Mouse (Mus musculus): ENCODE results near the gene Rnase9. TPM values are rescaled to one million over a fixed set of nuclear protein-coding genes. Genes with fewer than 3 reads are reported as not detected.
A peak's percentile ranks its signal among the peaks of the same experiment; 100 is the strongest.

The Rnase9 gene
- total and polyA plus RNA-seq, 2 experiments: not detected

DNA sequence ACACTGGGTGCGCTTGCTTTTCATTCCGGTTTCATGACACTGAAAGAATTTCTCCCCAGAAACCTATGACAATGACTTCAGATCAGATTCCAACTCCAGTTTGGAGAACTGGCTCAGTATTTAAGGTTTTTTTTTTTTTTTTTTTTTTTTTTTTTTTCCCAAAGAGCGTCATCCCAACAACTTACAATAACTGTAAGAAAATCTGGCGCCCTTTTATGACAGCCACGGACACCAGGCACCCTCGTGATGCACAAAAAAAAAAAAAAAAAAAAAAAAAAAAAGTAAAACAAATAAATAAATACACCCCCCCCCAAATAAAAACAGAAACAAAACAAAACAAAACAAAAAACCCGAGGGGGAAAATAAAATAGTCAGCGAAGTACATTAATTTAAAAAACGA, 46.1 kb upstream of the Rnase9 start:
- Histone ChIP-seq H3K4me3 (ENCODE audit: insufficient read depth, low read depth, low read length) (no peak overlapping the region), H3K4me1 (ENCODE audit: control insufficient read depth, insufficient read depth, low read length) (peaks cover 9% of the 10 kb centered on the region), H3K9ac (ENCODE audit: low read depth, low read length) (no peak overlapping the region), H3K36me3 (ENCODE audit: control insufficient read depth, insufficient read depth, low read length) (no peaks in the 10 kb centered on the region), H3K79me2 (ENCODE audit: control insufficient read depth, insufficient read depth, low read length) (no peaks in the 10 kb centered on the region), H3K27me3 (ENCODE audit: control insufficient read depth, insufficient read depth, low read length) (no peaks in the 10 kb centered on the region), H3K27ac (replicated peaks; ENCODE audit: insufficient read depth, low read depth, low read length) (no peak overlapping the region)
- 30% methylated on average over 9 of the region's 9 CpGs for WGBS
- DNase-seq (ENCODE audit: extremely low read depth, low read depth, low spot score): no peak
- no peak for TF ChIP-seq POLR2A (IDR thresholded peaks at IDR 0.05; ENCODE audit: extremely low read depth, insufficient read depth, low read length)
- TF ChIP-seq CTCF (IDR thresholded peaks at IDR 0.05; ENCODE audit: low read depth, low read length): no peak

- TF ChIP-seq CTCF (IDR thresholded peaks at IDR 0.05; ENCODE audit: low read depth, low read length): no peak
- TF ChIP-seq POLR2A (IDR thresholded peaks at IDR 0.05; ENCODE audit: extremely low read depth, insufficient read depth, low read length): no peak
- Histone ChIP-seq H3K4me3 (ENCODE audit: insufficient read depth, low read depth, low read length) (no peak overlapping the region), H3K27ac (replicated peaks; ENCODE audit: insufficient read depth, low read depth, low read length) (no peak overlapping the region), H3K9ac (ENCODE audit: low read depth, low read length) (no peak overlapping the region), H3K4me1 (ENCODE audit: control insufficient read depth, insufficient read depth, low read length) (peaks cover 11% of the 10 kb centered on the region), H3K27me3 (ENCODE audit: control insufficient read depth, insufficient read depth, low read length) (no peaks in the 10 kb centered on the region), H3K79me2 (ENCODE audit: control insufficient read depth, insufficient read depth, low read length) (no peaks in the 10 kb centered on the region), H3K36me3 (ENCODE audit: control insufficient read depth, insufficient read depth, low read length) (no peaks in the 10 kb centered on the region)
- WGBS: 86% methylated on average over 4 of the region's 4 CpGs
- no peak for DNase-seq (ENCODE audit: extremely low read depth, low read depth, low spot score)
Observed at GRCm38 (mm10) chr14:51085911-51086310, 44.2 kb upstream of the Rnase9 start.

GRCm38 (mm10) chr14:51085086-51085485, 43.4 kb upstream of the Rnase9 start:
- H3K36me3 ChIP-seq (ENCODE audit: control insufficient read depth, insufficient read depth, low read length): no peaks in the 10 kb centered on the region
- no peak for DNase-seq (ENCODE audit: extremely low read depth, low read depth, low spot score)
- peaks cover 11% of the 10 kb centered on the region for H3K4me1 ChIP-seq (ENCODE audit: control insufficient read depth, insufficient read depth, low read length)
- H3K79me2 ChIP-seq (ENCODE audit: control insufficient read depth, insufficient read depth, low read length): no peaks in the 10 kb centered on the region
- TF ChIP-seq POLR2A (IDR thresholded peaks at IDR 0.05; ENCODE audit: extremely low read depth, insufficient read depth, low read length) (no peak), CTCF (IDR thresholded peaks at IDR 0.05; ENCODE audit: low read depth, low read length) (no peak)
- H3K27ac ChIP-seq (replicated peaks; ENCODE audit: insufficient read depth, low read depth, low read length): no peak overlapping the region
- no peak overlapping the region for H3K4me3 ChIP-seq (ENCODE audit: insufficient read depth, low read depth, low read length)
- 72% methylated on average over 2 of the region's 2 CpGs for WGBS
- H3K27me3 ChIP-seq (ENCODE audit: control insufficient read depth, insufficient read depth, low read length): no peaks in the 10 kb centered on the region
- H3K9ac ChIP-seq (ENCODE audit: low read depth, low read length): no peak overlapping the region

- H3K4me3 ChIP-seq (ENCODE audit: insufficient read depth, low read depth, low read length): peak overlapping the region; percentile 60; the same call in 1 of the 2 replicates
- peak; percentile 12 for DNase-seq (ENCODE audit: extremely low read depth, low read depth, low spot score)
- H3K4me1 ChIP-seq (ENCODE audit: control insufficient read depth, insufficient read depth, low read length): peaks cover 11% of the 10 kb centered on the region
- TF ChIP-seq POLR2A (IDR thresholded peaks at IDR 0.05; ENCODE audit: extremely low read depth, insufficient read depth, low read length): no peak
- TF ChIP-seq CTCF (IDR thresholded peaks at IDR 0.05; ENCODE audit: low read depth, low read length): no peak
- H3K27ac ChIP-seq (replicated peaks; ENCODE audit: insufficient read depth, low read depth, low read length): peak overlapping the region; percentile 43
- H3K36me3 ChIP-seq (ENCODE audit: control insufficient read depth, insufficient read depth, low read length): no peaks in the 10 kb centered on the region
- 14% methylated on average over 7 of the region's 7 CpGs for WGBS
- no peaks in the 10 kb centered on the region for H3K79me2 ChIP-seq (ENCODE audit: control insufficient read depth, insufficient read depth, low read length)
- H3K9ac ChIP-seq (ENCODE audit: low read depth, low read length): peak overlapping the region; percentile 17
- H3K27me3 ChIP-seq (ENCODE audit: control insufficient read depth, insufficient read depth, low read length): no peaks in the 10 kb centered on the region
Observed at GRCm38 (mm10) chr14:51083805-51084204, 42.1 kb upstream of the Rnase9 start.

DNA sequence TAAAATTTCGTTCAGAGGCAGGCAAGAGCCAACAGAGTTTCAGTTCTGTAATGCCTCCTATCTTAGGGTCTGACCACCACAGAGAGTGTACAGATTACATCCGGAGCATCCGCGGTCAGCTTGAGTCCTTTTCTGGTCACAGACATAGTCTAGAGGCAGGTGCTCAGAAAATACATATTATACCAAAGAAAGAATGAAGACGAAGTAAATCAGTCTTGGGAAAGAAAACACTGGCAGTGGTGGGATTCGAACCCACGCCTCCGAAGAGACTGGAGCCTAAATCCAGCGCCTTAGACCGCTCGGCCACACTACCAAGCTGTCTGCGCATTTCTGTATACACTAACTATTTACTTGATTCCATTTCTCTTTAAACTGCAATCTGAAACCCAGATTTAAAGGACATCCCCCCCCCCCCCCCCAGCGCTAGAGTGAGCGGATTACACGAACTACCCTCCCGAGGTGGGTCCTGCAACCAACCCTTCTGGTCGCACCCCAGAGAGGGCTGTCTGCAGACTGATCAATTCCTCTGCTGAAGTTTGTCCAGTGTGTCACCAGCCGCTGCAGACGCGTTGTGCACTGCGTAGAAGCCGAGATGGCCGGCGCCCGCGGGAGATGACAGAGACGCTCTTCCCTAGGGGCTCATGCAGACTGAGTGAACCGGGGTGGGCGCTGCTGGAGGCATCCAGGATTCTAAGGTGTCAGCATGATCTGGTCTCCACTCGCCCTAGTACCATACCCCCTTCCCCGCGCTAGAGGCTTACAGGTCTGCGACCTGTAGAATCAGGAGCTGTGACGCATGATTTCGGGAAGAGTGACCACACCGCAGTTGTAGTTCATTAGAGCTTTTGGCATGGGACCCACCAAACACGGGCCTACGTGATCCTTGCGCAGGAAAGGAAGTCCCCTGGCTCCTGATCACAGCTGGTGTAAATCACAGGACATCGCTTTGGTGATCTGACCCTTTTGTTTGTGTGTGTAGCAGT, 41.2 kb upstream of the Rnase9 start:
- H3K4me3 ChIP-seq (ENCODE audit: insufficient read depth, low read depth, low read length): peak overlapping the region; percentile 60
- H3K27me3 ChIP-seq (ENCODE audit: control insufficient read depth, insufficient read depth, low read length): no peaks in the 10 kb centered on the region
- WGBS: 2% methylated on average over 40 of the region's 40 CpGs
- no peaks in the 10 kb centered on the region for H3K79me2 ChIP-seq (ENCODE audit: control insufficient read depth, insufficient read depth, low read length)
- peaks cover 11% of the 10 kb centered on the region for H3K4me1 ChIP-seq (ENCODE audit: control insufficient read depth, insufficient read depth, low read length)
- DNase-seq (ENCODE audit: extremely low read depth, low read depth, low spot score): peak; percentile 81
- peak overlapping the region; percentile 80 for H3K27ac ChIP-seq (replicated peaks; ENCODE audit: insufficient read depth, low read depth, low read length)
- no peak for TF ChIP-seq CTCF (IDR thresholded peaks at IDR 0.05; ENCODE audit: low read depth, low read length)
- 0 out of 2 replicates have a peak, but pooled peaks have one; percentile 12 for TF ChIP-seq POLR2A (IDR thresholded peaks at IDR 0.05; ENCODE audit: extremely low read depth, insufficient read depth, low read length)
- peak overlapping the region; percentile 78 for H3K9ac ChIP-seq (ENCODE audit: low read depth, low read length)
- no peaks in the 10 kb centered on the region for H3K36me3 ChIP-seq (ENCODE audit: control insufficient read depth, insufficient read depth, low read length)

GRCm38 (mm10) chr14:51081035-51081434, 39.4 kb upstream of the Rnase9 start:
- H3K27ac ChIP-seq (replicated peaks; ENCODE audit: insufficient read depth, low read depth, low read length): no peak overlapping the region
- no peaks in the 10 kb centered on the region for H3K27me3 ChIP-seq (ENCODE audit: control insufficient read depth, insufficient read depth, low read length)
- TF ChIP-seq CTCF (IDR thresholded peaks at IDR 0.05; ENCODE audit: low read depth, low read length) (no peak), POLR2A (IDR thresholded peaks at IDR 0.05; ENCODE audit: extremely low read depth, insufficient read depth, low read length) (no peak)
- no peaks in the 10 kb centered on the region for H3K36me3 ChIP-seq (ENCODE audit: control insufficient read depth, insufficient read depth, low read length)
- H3K79me2 ChIP-seq (ENCODE audit: control insufficient read depth, insufficient read depth, low read length): no peaks in the 10 kb centered on the region
- no peak overlapping the region for H3K9ac ChIP-seq (ENCODE audit: low read depth, low read length)
- 57% methylated on average over 2 of the region's 2 CpGs for WGBS
- H3K4me1 ChIP-seq (ENCODE audit: control insufficient read depth, insufficient read depth, low read length): peaks cover 11% of the 10 kb centered on the region
- peak; percentile 17 for DNase-seq (ENCODE audit: extremely low read depth, low read depth, low spot score)
- no peak overlapping the region for H3K4me3 ChIP-seq (ENCODE audit: insufficient read depth, low read depth, low read length)
